Mouse (Mus musculus) NIH3T3 (cell line): ENCODE results near the gene Pcyox1.
A peak's percentile ranks its signal among the peaks of the same experiment; 100 is the strongest.

Source experiments
- DNase-seq: peaks from one replicate; pipeline ENCODE4 v3.0.0-alpha.2; 2012; ENCODE audit warnings: low read depth

Pcyox1 gene

GRCm38 (mm10) chr6:86396581-86397256, at the start of gene Pcyox1:
TSS of gene Pcyox1 (minus strand) at chr6:86397154.
- peak; percentile 91 for DNase-seq

GRCm38 (mm10) chr6:86445551-86445950, 48.6 kb upstream of the Pcyox1 start:
- DNase-seq: no peak

- no peak for DNase-seq
Measured at GRCm38 (mm10) chr6:86441571-86441970, 44.6 kb upstream of the Pcyox1 start.

- DNase-seq: peak; percentile 45
Measured at GRCm38 (mm10) chr6:86439531-86439930, 42.6 kb upstream of the Pcyox1 start.

- DNase-seq: peak; percentile 52
Measured at GRCm38 (mm10) chr6:86439119-86439496, 42.2 kb upstream of the Pcyox1 start.

- DNase-seq: peak; percentile 97
Measured at GRCm38 (mm10) chr6:86438272-86439118, 41.5 kb upstream of the Pcyox1 start, which contains the start of gene C87436. TSS of gene C87436 (plus strand) at chr6:86438374.

GRCm38 (mm10) chr6:86437711-86438110, 40.8 kb upstream of the Pcyox1 start:
- peak; percentile 76 for DNase-seq

- DNase-seq: no peak
Measured at GRCm38 (mm10) chr6:86433696-86434095, 36.7 kb upstream of the Pcyox1 start.

- DNase-seq: no peak
Measured at GRCm38 (mm10) chr6:86431531-86431930, 34.6 kb upstream of the Pcyox1 start.

GRCm38 (mm10) chr6:86426358-86426757, 29.4 kb upstream of the Pcyox1 start, which contains the start of gene Gm44790:
TSS of gene Gm44790 (plus strand) at chr6:86426658.
- no peak for DNase-seq

- peak; percentile 66 for DNase-seq
Measured at GRCm38 (mm10) chr6:86420491-86420890, 23.5 kb upstream of the Pcyox1 start.

GRCm38 (mm10) chr6:86419239-86419638, 22.3 kb upstream of the Pcyox1 start:
- no peak for DNase-seq

- DNase-seq: no peak
Measured at GRCm38 (mm10) chr6:86418711-86419110, 21.8 kb upstream of the Pcyox1 start.

- no peak for DNase-seq
Measured at GRCm38 (mm10) chr6:86406306-86406705, 9.4 kb upstream of the Pcyox1 start.

- peak; percentile 41 for DNase-seq
Measured at GRCm38 (mm10) chr6:86404996-86405395, 8.0 kb upstream of the Pcyox1 start.

- peak; percentile 100 for DNase-seq
Measured at GRCm38 (mm10) chr6:86404100-86404861, 7.3 kb upstream of the Pcyox1 start, which contains the start of gene Tia1. TSS of gene Tia1 (plus strand) at chr6:86404219.

- DNase-seq: peak; percentile 94
Measured at GRCm38 (mm10) chr6:86403728-86404099, 6.8 kb upstream of the Pcyox1 start.

GRCm38 (mm10) chr6:86402681-86403607, 6.0 kb upstream of the Pcyox1 start:
- DNase-seq: peak; percentile 42

- DNase-seq: peak; percentile 89
Measured at GRCm38 (mm10) chr6:86400972-86401371, 4.0 kb upstream of the Pcyox1 start.

GRCm38 (mm10) chr6:86399995-86400394, 3.0 kb upstream of the Pcyox1 start:
- DNase-seq: no peak

- DNase-seq: no peak
Measured at GRCm38 (mm10) chr6:86398986-86399385, 2.0 kb upstream of the Pcyox1 start.
